Mouse (Mus musculus) midbrain, embryonic 12.5 days (tissue): Measurements from ENCODE around the gene Exosc8. TPM values are rescaled to one million over a fixed set of nuclear protein-coding genes. Genes with fewer than 3 reads are reported as not detected.

ENCODE experiments used
- ATAC-seq: fragments of 200-750 bp; cut with Nextera tagmentation; 2 replicates; pipeline ENCODE4 v1.8.0; 2017; ENCODE audit warnings: low read depth, moderate TSS enrichment, moderate library complexity; ENCODE audit not compliant: low FRiP score
- H3K27ac ChIP-seq: fragments of 300-500 bp; sonication (generic); replicated peaks from 2 replicates; pipeline ENCODE4 v1.5.1; 2016; ENCODE audit warnings: mild to moderate bottlenecking
- H3K27me3 ChIP-seq: fragments of 300-500 bp; sonication (generic); 2 replicates; pipeline ENCODE4 v1.6.1; 2016; ENCODE audit warnings: mild to moderate bottlenecking
- H3K36me3 ChIP-seq: fragments of 300-500 bp; sonication (generic); 2 replicates; pipeline ENCODE4 v1.6.1; 2016
- H3K4me1 ChIP-seq: fragments of 300-500 bp; sonication (generic); 2 replicates; pipeline ENCODE4 v1.6.1; 2016
- H3K4me2 ChIP-seq: fragments of 300-500 bp; sonication (generic); replicated peaks from 2 replicates; pipeline ENCODE4 v1.6.1; 2016; ENCODE audit warnings: mild to moderate bottlenecking, moderate library complexity
- H3K4me3 ChIP-seq: fragments of 300-500 bp; sonication (generic); 2 replicates; pipeline ENCODE4 v1.5.1; 2016; ENCODE audit warnings: mild to moderate bottlenecking
- H3K9ac ChIP-seq: fragments of 300-500 bp; sonication (generic); replicated peaks from 2 replicates; pipeline ENCODE4 v1.6.1; 2016; ENCODE audit warnings: mild to moderate bottlenecking, moderate library complexity
- H3K9me3 ChIP-seq: fragments of 300-500 bp; sonication (generic); 2 replicates; pipeline ENCODE4 v1.6.1; 2016; ENCODE audit warnings: mild to moderate bottlenecking
- WGBS: fragments of 180-500 bp; shearing (Covaris S2); methylation state at CpG from one replicate; pipeline ENCODE4 v1.1.7; 2016; 5-methylcytosine and 5-hydroxymethylcytosine counted together
- polyA plus RNA-seq: library from polyadenylated mRNA; unstranded; fragments of >200 nt; fragmentation: Nextera tagmentation; extraction: Ambion mirVana; gene quantifications from 2 replicates; pipeline ENCODE4 v1.2.1, GENCODE M21; 2016

The Exosc8 gene
- polyA plus RNA-seq, 1 experiment from 2014 or later, result 109 TPM

- Histone ChIP-seq H3K9me3 (no peaks in the 10 kb centered on the region), H3K36me3 (no peaks in the 10 kb centered on the region), H3K4me3 (no peak overlapping the region), H3K4me1 (peaks cover 18% of the 10 kb centered on the region), H3K27me3 (peaks cover 28% of the 10 kb centered on the region), H3K27ac (no peak overlapping the region), H3K4me2 (no peak overlapping the region), H3K9ac (no peak overlapping the region)
- no peak for ATAC-seq
- WGBS, result 79% methylated on average over 9 of the region's 9 CpGs
These were observed 24.0 kb upstream of the Exosc8 start for GRCm38 (mm10) chr3:54759211-54759610.

- Histone ChIP-seq H3K9me3 (no peaks in the 10 kb centered on the region), H3K4me3 (no peak overlapping the region), H3K4me2 (no peak overlapping the region), H3K27ac (no peak overlapping the region), H3K36me3 (no peaks in the 10 kb centered on the region), H3K4me1 (peaks cover 18% of the 10 kb centered on the region), H3K27me3 (peaks cover 30% of the 10 kb centered on the region), H3K9ac (no peak overlapping the region)
- no peak for ATAC-seq
- 84% methylated on average over 8 of the region's 8 CpGs for WGBS
These were observed 22.3 kb upstream of the Exosc8 start for GRCm38 (mm10) chr3:54757446-54757845.

- Histone ChIP-seq H3K9me3 (no peaks in the 10 kb centered on the region), H3K9ac (peak overlapping the region; percentile 66; the same call in 1 of the 2 replicates), H3K36me3 (peaks cover 11% of the 10 kb centered on the region), H3K4me1 (peaks cover 18% of the 10 kb centered on the region), H3K4me3 (peak overlapping the region; percentile 62), H3K27me3 (peaks cover 30% of the 10 kb centered on the region), H3K4me2 (peak overlapping the region; percentile 100), H3K27ac (no peak overlapping the region)
- 2% methylated on average over 11 of the region's 11 CpGs for WGBS
- ATAC-seq, result no peak
These were observed 20.9 kb upstream of the Exosc8 start for GRCm38 (mm10) chr3:54756058-54756457.

- H3K27me3 ChIP-seq, result peaks cover 30% of the 10 kb centered on the region
- H3K9me3 ChIP-seq, result no peaks in the 10 kb centered on the region
- H3K4me3 ChIP-seq, result peak within 1 kb of the TSS; percentile 62
- peak within 1 kb of the TSS; percentile 66 for H3K9ac ChIP-seq
- H3K4me2 ChIP-seq, result peak within 1 kb of the TSS; percentile 100
- H3K36me3 ChIP-seq, result peaks cover 16% of the 10 kb centered on the region
- WGBS, result 1% methylated on average over 63 of the region's 66 CpGs
- peak; percentile 87 for ATAC-seq
- no peak within 1 kb of the TSS for H3K27ac ChIP-seq
- H3K4me1 ChIP-seq, result peaks cover 18% of the 10 kb centered on the region
These were observed 20.2 kb upstream of the Exosc8 start, which contains the start of gene Smad9 for GRCm38 (mm10) chr3:54755145-54756041. Gene Smad9 (plus strand): TSS chr3:54755582.

- Histone ChIP-seq H3K4me2 (no peak overlapping the region), H3K36me3 (peaks cover 33% of the 10 kb centered on the region), H3K27me3 (peaks cover 30% of the 10 kb centered on the region), H3K9ac (no peak overlapping the region), H3K9me3 (no peaks in the 10 kb centered on the region), H3K4me3 (no peak overlapping the region), H3K27ac (no peak overlapping the region), H3K4me1 (peaks cover 18% of the 10 kb centered on the region)
- WGBS, result 89% methylated on average over 4 of the region's 4 CpGs
- no peak for ATAC-seq
These were observed 18.2 kb upstream of the Exosc8 start for GRCm38 (mm10) chr3:54753411-54753810.

- H3K4me1 ChIP-seq, result no peaks in the 10 kb centered on the region
- 60% methylated on average over 5 of the region's 5 CpGs for WGBS
- no peaks in the 10 kb centered on the region for H3K27me3 ChIP-seq
- no peak overlapping the region for H3K27ac ChIP-seq
- H3K36me3 ChIP-seq, result peaks cover 94% of the 10 kb centered on the region
- no peak overlapping the region for H3K9ac ChIP-seq
- no peaks in the 10 kb centered on the region for H3K9me3 ChIP-seq
- no peak overlapping the region for H3K4me2 ChIP-seq
- ATAC-seq, result no peak
- H3K4me3 ChIP-seq, result no peak overlapping the region
These were observed 10.6 kb upstream of the Exosc8 start for GRCm38 (mm10) chr3:54745799-54746198.

GRCm38 (mm10) chr3:54741965-54742364, 6.8 kb upstream of the Exosc8 start:
- H3K27ac ChIP-seq, result no peak overlapping the region
- H3K4me3 ChIP-seq, result no peak overlapping the region
- WGBS, result 95% methylated on average over 11 of the region's 11 CpGs
- H3K27me3 ChIP-seq, result no peaks in the 10 kb centered on the region
- H3K4me1 ChIP-seq, result no peaks in the 10 kb centered on the region
- no peak overlapping the region for H3K9ac ChIP-seq
- no peaks in the 10 kb centered on the region for H3K9me3 ChIP-seq
- H3K36me3 ChIP-seq, result peaks cover 79% of the 10 kb centered on the region
- H3K4me2 ChIP-seq, result no peak overlapping the region
- no peak for ATAC-seq

- no peaks in the 10 kb centered on the region for H3K27me3 ChIP-seq
- no peak overlapping the region for H3K4me2 ChIP-seq
- no peak overlapping the region for H3K27ac ChIP-seq
- H3K36me3 ChIP-seq, result peaks cover 44% of the 10 kb centered on the region
- 94% methylated on average over 8 of the region's 8 CpGs for WGBS
- peaks cover 11% of the 10 kb centered on the region for H3K4me1 ChIP-seq
- no peak overlapping the region for H3K9ac ChIP-seq
- H3K4me3 ChIP-seq, result no peak overlapping the region
- no peaks in the 10 kb centered on the region for H3K9me3 ChIP-seq
- no peak for ATAC-seq
These were observed 2.1 kb upstream of the Exosc8 start for GRCm38 (mm10) chr3:54737317-54737716.

GRCm38 (mm10) chr3:54736101-54736927, 1.1 kb upstream of the Exosc8 start:
- Histone ChIP-seq H3K4me2 (peak overlapping the region; percentile 73), H3K27me3 (no peaks in the 10 kb centered on the region), H3K36me3 (peaks cover 42% of the 10 kb centered on the region), H3K9me3 (no peaks in the 10 kb centered on the region), H3K9ac (peak overlapping the region; percentile 93), H3K27ac (0 out of 2 replicates have a peak overlapping the region, but pooled peaks have one; percentile 99), H3K4me1 (peaks cover 11% of the 10 kb centered on the region), H3K4me3 (peak overlapping the region; percentile 91)
- WGBS, result 60% methylated on average over 18 of the region's 18 CpGs
- no peak for ATAC-seq

GRCm38 (mm10) chr3:54734411-54735246, 564 bp downstream of the Exosc8 start:
- under 1% methylated on average over 80 of the region's 84 CpGs for WGBS
- peaks cover 45% of the 10 kb centered on the region for H3K36me3 ChIP-seq
- H3K9me3 ChIP-seq, result no peaks in the 10 kb centered on the region
- no peaks in the 10 kb centered on the region for H3K27me3 ChIP-seq
- peak overlapping the region; percentile 73 for H3K4me2 ChIP-seq
- peak overlapping the region; percentile 93 for H3K9ac ChIP-seq
- peak overlapping the region; percentile 91 for H3K4me3 ChIP-seq
- peaks cover 11% of the 10 kb centered on the region for H3K4me1 ChIP-seq
- peak overlapping the region; percentile 99 for H3K27ac ChIP-seq
- peak; percentile 96 for ATAC-seq

GRCm38 (mm10) chr3:54732371-54732770, 2.8 kb downstream of the Exosc8 start:
- Histone ChIP-seq H3K36me3 (peaks cover 55% of the 10 kb centered on the region), H3K27me3 (no peaks in the 10 kb centered on the region), H3K27ac (no peak overlapping the region), H3K4me1 (peaks cover 11% of the 10 kb centered on the region), H3K9ac (no peak overlapping the region), H3K9me3 (no peaks in the 10 kb centered on the region), H3K4me3 (no peak overlapping the region), H3K4me2 (no peak overlapping the region)
- ATAC-seq, result no peak
- WGBS, result 91% methylated on average over 4 of the region's 4 CpGs
